11 mouse cellular contexts compared by ENCODE assay signal in the genomic region with DNA sequence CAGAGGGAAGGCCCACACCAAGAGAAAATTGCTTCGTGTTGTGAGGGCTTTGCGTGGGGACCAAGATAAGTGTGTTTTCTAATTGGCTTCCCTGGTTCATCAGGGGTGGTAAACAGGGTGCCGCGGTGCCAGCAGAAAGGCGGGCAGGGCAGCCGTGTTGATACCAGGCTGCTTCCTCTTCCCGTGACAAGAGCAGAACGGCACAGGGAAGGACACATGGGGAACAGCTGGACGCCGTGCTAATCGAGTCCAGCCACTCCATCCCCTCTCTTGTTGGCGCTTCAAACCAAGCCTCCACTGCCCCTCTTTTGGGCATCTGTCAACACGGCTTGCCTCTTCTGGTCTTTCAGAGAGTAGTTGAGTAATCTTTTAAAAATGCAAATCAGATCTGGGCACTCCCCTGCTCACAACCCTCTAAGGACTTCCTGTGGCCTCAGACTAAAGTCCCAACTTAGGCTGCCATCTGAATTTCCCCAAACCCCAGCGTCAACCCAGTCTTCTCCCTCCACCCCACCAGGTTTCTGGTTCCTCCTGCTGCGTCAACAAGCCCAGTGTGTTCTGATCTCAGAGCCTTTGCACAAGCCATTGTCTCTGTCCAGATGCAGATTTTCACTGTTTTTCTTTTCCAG.
A peak's percentile ranks its signal among the peaks of the same experiment; 100 is the strongest.
DNase-seq lines count a peak whose midpoint lies in the region; ATAC-seq and TF ChIP-seq lines count a peak whose summit lies in the region.
"Had no signal": no experiment of that assay in that cellular context is flagged by ENCODE, and none has a peak within 500 bp of the region (broad histone marks: within the 10 kb centered on the region; RNA-seq: fewer than 3 reads in every experiment).

No protein-coding gene starts in this region.

- H3K9me3 ChIP-seq in liver, embryonic 15.5 days (replicated peaks): no peaks in the 10 kb centered on the region
- H3K9me3 ChIP-seq in liver, embryonic 11.5 days (ENCODE audit: control insufficient read depth, low read length): no peaks in the 10 kb centered on the region
- H3K9me3 ChIP-seq in CH12.LX (replicated peaks; ENCODE audit: low read length): no peaks in the 10 kb centered on the region
- H3K9me3 ChIP-seq in intestine, postnatal 0 days (ENCODE audit: control insufficient read depth): no peaks in the 10 kb centered on the region

- 0 out of 2 replicates have a peak, but pooled peaks cover 4% of the 10 kb centered on the region for H3K4me1 ChIP-seq in liver, embryonic 15.5 days (replicated peaks)
- no peaks in the 10 kb centered on the region for H3K4me1 ChIP-seq in liver, embryonic 11.5 days (replicated peaks; ENCODE audit: control insufficient read depth, insufficient read depth, low read length)
- peaks cover 47 to 79% of the 10 kb centered on the region in 2 experiments for H3K4me1 ChIP-seq in CH12.LX (ENCODE audit: control insufficient read depth in 1 of 2, insufficient read depth in 2 of 2)
- peaks cover under 1% of the 10 kb centered on the region; the same call in 1 of the 2 replicates for H3K4me1 ChIP-seq in intestine, postnatal 0 days (replicated peaks; ENCODE audit: control insufficient read depth, insufficient read depth, low read length)

- in situ Hi-C loops in CH12.LX (cut with MboI; ENCODE audit: low pct_ligation_motif_present, low pct_unique_long_range_greater_than_20kb, low sequenced_read_pairs): loop anchor here (5.0 kb wide), 1 partner anchor 43 kb away; no protein-coding TSS in a partner anchor

- peak; percentile 1 for TF ChIP-seq RAD21 in CH12.LX (IDR thresholded peaks at IDR 0.05; ENCODE audit: low read depth, low read length)

- dilution Hi-C loops in CH12.LX (cut with MboI; ENCODE audit: extremely low pct_ligation_motif_present, extremely low pct_unique_long_range_greater_than_20kb, low sequenced_read_pairs): no loop called here

- H3K27ac ChIP-seq in liver, embryonic 15.5 days (replicated peaks): no peak overlapping the region
- no peak overlapping the region for H3K27ac ChIP-seq in liver, embryonic 11.5 days (ENCODE audit: low read depth, low read length)
- peak overlapping the region; percentile 83 for H3K27ac ChIP-seq in CH12.LX (ENCODE audit: insufficient read depth, low read depth)
- H3K27ac ChIP-seq in intestine, postnatal 0 days (ENCODE audit: low read depth, low read length): no peak overlapping the region

- 0 out of 2 replicates have a peak, but pooled peaks have one; percentile 11 for ATAC-seq in liver, embryonic 15.5 days (ENCODE audit: insufficient read depth)
- no peak for ATAC-seq in liver, embryonic 11.5 days (replicated peaks; ENCODE audit: low FRiP score)
- peak; percentile 74 for ATAC-seq in granulocyte monocyte progenitor cell, adult 5-6 weeks (replicated peaks; ENCODE audit: poor library complexity, severe bottlenecking)
- ATAC-seq in monocyte, adult 5-6 weeks (replicated peaks; ENCODE audit: insufficient number of reproducible peaks, low FRiP score, low TSS enrichment, poor library complexity, severe bottlenecking): peak; percentile 77
- ATAC-seq in intestine, postnatal 0 days: no peak
- ATAC-seq: forebrain, embryonic 14.5 days had no signal

- TF ChIP-seq CTCF in CH12.LX (conservative IDR thresholded peaks at IDR 0.05 in 1 of 2, IDR thresholded peaks at IDR 0.05 in 1 of 2; ENCODE audit: low read depth in 2 of 2, low read length in 2 of 2): no peak
- TF ChIP-seq CTCF in intestine, postnatal 0 days (IDR thresholded peaks at IDR 0.05; ENCODE audit: low read depth): no peak

- TF ChIP-seq EP300 in CH12.LX (IDR thresholded peaks at IDR 0.05; ENCODE audit: low read length): peak; percentile 80

- no peaks in the 10 kb centered on the region for H3K79me2 ChIP-seq in CH12.LX (replicated peaks; ENCODE audit: control insufficient read depth, extremely low read depth, insufficient read depth, poor library complexity, severe bottlenecking)

- no peak for DNase-seq in liver, embryonic 11.5 days (ENCODE audit: low spot score)
- peak; percentile 91 for DNase-seq in CH12.LX (ENCODE audit: extremely low read depth)
- DNase-seq in right cerebral cortex, postnatal 10 days (ENCODE audit: low spot score in 2 of 2): no peak
- DNase-seq: kidney, adult 9 months; lung, adult 18-20 months; thymus, postnatal 36 days had no signal

- H3K36me3 ChIP-seq in liver, embryonic 15.5 days (replicated peaks): no peaks in the 10 kb centered on the region
- no peaks in the 10 kb centered on the region for H3K36me3 ChIP-seq in liver, embryonic 11.5 days (ENCODE audit: control insufficient read depth, insufficient read depth, low read length)
- peaks cover 11 to 49% of the 10 kb centered on the region in 2 experiments for H3K36me3 ChIP-seq in CH12.LX (replicated peaks in 1 of 2; ENCODE audit: control insufficient read depth in 1 of 2, insufficient read depth in 1 of 2, low read length in 1 of 2)
- H3K36me3 ChIP-seq in intestine, postnatal 0 days (ENCODE audit: control insufficient read depth, insufficient read depth): no peaks in the 10 kb centered on the region

- H3K27me3 ChIP-seq in liver, embryonic 15.5 days: peaks cover 21% of the 10 kb centered on the region; the same call in 1 of the 2 replicates
- H3K27me3 ChIP-seq in liver, embryonic 11.5 days (replicated peaks; ENCODE audit: control insufficient read depth, insufficient read depth, low read length): peaks cover 5% of the 10 kb centered on the region
- no peaks in the 10 kb centered on the region for H3K27me3 ChIP-seq in CH12.LX (replicated peaks)
- no peaks in the 10 kb centered on the region for H3K27me3 ChIP-seq in intestine, postnatal 0 days (replicated peaks; ENCODE audit: control insufficient read depth, insufficient read depth, low read length)

- no peak overlapping the region for H3K4me2 ChIP-seq in liver, embryonic 15.5 days
- no peak overlapping the region for H3K4me2 ChIP-seq in liver, embryonic 11.5 days
- H3K4me2 ChIP-seq in CH12.LX (ENCODE audit: insufficient read depth, low read depth, poor library complexity, severe bottlenecking): peak overlapping the region; percentile 58
- no peak overlapping the region for H3K4me2 ChIP-seq in intestine, postnatal 0 days (replicated peaks; ENCODE audit: low read depth)

- 31% methylated on average over 15 of the region's 15 CpGs for WGBS in liver, embryonic 15.5 days (ENCODE audit: insufficient replicate concordance)
- WGBS in liver, embryonic 11.5 days: 60% methylated on average over 15 of the region's 15 CpGs
- 67% methylated on average over 15 of the region's 15 CpGs for WGBS in intestine, postnatal 0 days

- TF ChIP-seq POLR2A in CH12.LX (IDR thresholded peaks at IDR 0.05; ENCODE audit: low read depth, low read length): peak; percentile 34; the same call in 1 of the 2 replicates

- no peak overlapping the region for H3K4me3 ChIP-seq in liver, embryonic 15.5 days (replicated peaks)
- H3K4me3 ChIP-seq in liver, embryonic 11.5 days (ENCODE audit: low read depth, low read length): no peak overlapping the region
- H3K4me3 ChIP-seq in CH12.LX (replicated peaks in 1 of 3; ENCODE audit: low read depth in 2 of 3, low read length in 2 of 3, poor library complexity in 1 of 3): peak overlapping the region in 1 of 3 experiments; percentile 45
- no peak overlapping the region for H3K4me3 ChIP-seq in intestine, postnatal 0 days (ENCODE audit: low read depth, low read length)

- H3K9ac ChIP-seq in liver, embryonic 15.5 days: no peak overlapping the region
- no peak overlapping the region for H3K9ac ChIP-seq in liver, embryonic 11.5 days (ENCODE audit: low read depth, low read length)
- peak overlapping the region; percentile 15; the same call in 1 of the 2 replicates for H3K9ac ChIP-seq in CH12.LX (ENCODE audit: insufficient read depth, low read depth)
- no peak overlapping the region for H3K9ac ChIP-seq in intestine, postnatal 0 days (ENCODE audit: low read depth, low read length)

TF ChIP-seq in CH12.LX, 34 proteins besides CTCF, POLR2A, EP300 and RAD21:
- TF ChIP-seq UBTF (IDR thresholded peaks at IDR 0.05; ENCODE audit: low read depth, low read length): peak; percentile 100
- TF ChIP-seq ETS1 (conservative IDR thresholded peaks at IDR 0.05; ENCODE audit: low read depth, low read length): peak; percentile 85
- peak; percentile 75 for TF ChIP-seq IRF4 (IDR thresholded peaks at IDR 0.05; ENCODE audit: low read depth, low read length)
- peak; percentile 56; the same call in 1 of the 2 replicates for TF ChIP-seq ELF1 (IDR thresholded peaks at IDR 0.05; ENCODE audit: low read depth, low read length)
- TF ChIP-seq MAX (IDR thresholded peaks at IDR 0.05; ENCODE audit: low read length): no peak
- no peak for TF ChIP-seq USF1 (IDR thresholded peaks at IDR 0.05; ENCODE audit: low read depth, low read length)
- TF ChIP-seq TBP (conservative IDR thresholded peaks at IDR 0.05; ENCODE audit: low read depth, low read length): peak; percentile 98
- no peak for TF ChIP-seq ZNF384 (IDR thresholded peaks at IDR 0.05; ENCODE audit: low read depth, low read length)
- no peak for TF ChIP-seq POLR2AphosphoS2 (IDR thresholded peaks at IDR 0.05; ENCODE audit: low read depth, low read length)
- TF ChIP-seq SMC3 (IDR thresholded peaks at IDR 0.05; ENCODE audit: low read depth, low read length): no peak
- no peak for TF ChIP-seq RCOR1 (conservative IDR thresholded peaks at IDR 0.05; ENCODE audit: low read depth, low read length)
- peak; percentile 63 for TF ChIP-seq BHLHE40 (IDR thresholded peaks at IDR 0.05; ENCODE audit: low read depth, low read length)
- TF ChIP-seq TCF12 (IDR thresholded peaks at IDR 0.05; ENCODE audit: low read depth, low read length): peak; percentile 49; the same call in 1 of the 2 replicates
- no peak for TF ChIP-seq MXI1 (IDR thresholded peaks at IDR 0.05; ENCODE audit: low read depth, low read length)
- TF ChIP-seq JUND (conservative IDR thresholded peaks at IDR 0.05; ENCODE audit: low read depth, low read length): no peak
- TF ChIP-seq SIN3A (IDR thresholded peaks at IDR 0.05; ENCODE audit: low read length): peak; percentile 68
- TF ChIP-seq MAZ (IDR thresholded peaks at IDR 0.05; ENCODE audit: low read depth, low read length): peak; percentile 69; the same call in 1 of the 2 replicates
- TF ChIP-seq MEF2A (IDR thresholded peaks at IDR 0.05; ENCODE audit: borderline replicate concordance, low read depth, low read length): peak; percentile 85
- TF ChIP-seq CHD1 (IDR thresholded peaks at IDR 0.05; ENCODE audit: low read depth, low read length): no peak
- no peak; the same call in 1 of the 2 replicates for TF ChIP-seq NRF1 (IDR thresholded peaks at IDR 0.05; ENCODE audit: low read depth, low read length)

Comparison
In these comparisons a context has a peak if more than half of its experiments do, and no peak if none do; other contexts are left out.
1. ATAC-seq: peak in liver, embryonic 15.5 days (single experiment), granulocyte monocyte progenitor cell, adult 5-6 weeks (single experiment) and monocyte, adult 5-6 weeks (single experiment); none in liver, embryonic 11.5 days (single experiment) and intestine, postnatal 0 days (single experiment).